Mouse (Mus musculus) cerebellum, postnatal 36 days (tissue): ENCODE data around the gene Msmo1.

ENCODE experiments used
- DNase-seq, 2 experiments: peaks; one replicate each; pipeline ENCODE4 v3.0.0; 2021 to 2022; ENCODE audit warnings: mixed read lengths in 2 of 2

Gene Msmo1

GRCm38 (mm10) chr8:64711544-64711943 is 22.0 kb downstream of the Msmo1 start:
- DNase-seq = no peak

DNA sequence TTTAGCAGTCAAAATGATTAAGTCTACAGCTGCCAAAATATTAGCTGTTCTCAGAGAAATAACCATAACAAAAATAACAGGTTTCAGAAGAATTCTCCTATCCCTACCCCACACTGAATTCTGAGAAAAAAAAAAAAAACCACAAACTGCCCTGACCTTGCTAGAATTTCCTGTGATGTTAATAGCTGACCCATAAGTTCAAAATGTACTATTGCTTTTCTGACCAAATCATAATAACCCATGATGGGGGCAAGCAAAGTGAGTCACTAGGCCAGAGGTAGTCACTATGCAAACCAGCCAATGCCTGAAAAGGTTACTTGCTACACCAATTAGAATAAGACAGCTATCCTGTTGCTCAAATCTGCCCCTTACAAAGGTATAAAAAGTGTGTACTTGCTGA is 26.1 kb downstream of the Msmo1 start:
- DNase-seq = no peak

- no peak for DNase-seq
Observed at GRCm38 (mm10) chr8:64703191-64703590, 30.4 kb downstream of the Msmo1 start.

DNA sequence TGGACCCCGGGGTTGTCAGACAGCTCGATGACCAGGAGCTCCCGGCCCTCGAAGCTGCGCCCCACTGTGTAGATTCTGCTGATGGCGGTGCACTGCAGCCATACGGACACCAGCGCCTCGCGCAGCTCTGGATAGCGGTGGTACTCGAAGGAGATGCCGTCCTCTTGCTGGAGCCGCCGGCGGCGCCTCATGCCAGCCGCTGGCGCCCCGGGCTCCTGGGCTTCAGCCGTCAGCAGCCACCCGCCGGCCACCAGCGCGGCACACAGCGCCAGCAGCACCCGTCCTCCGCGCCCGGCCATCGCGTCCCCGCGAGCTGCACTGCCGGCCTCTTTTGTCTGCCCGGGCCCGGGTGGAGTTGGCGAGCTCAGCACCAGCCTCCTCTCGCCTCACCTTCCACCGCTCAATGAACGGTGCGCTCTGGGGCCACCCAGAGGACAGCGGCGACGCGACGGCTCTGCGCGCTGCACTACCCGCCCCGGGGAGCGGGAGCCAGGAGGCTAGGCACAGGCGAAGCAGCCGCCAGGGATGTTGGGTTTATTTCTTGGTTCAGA is 40.9 kb downstream of the Msmo1 start, which contains the start of gene Cpe:
Cpe (minus strand) TSS at position 404 of the 551 bp plus-strand sequence.
- peak; percentile 92 to 93 for DNase-seq

DNA sequence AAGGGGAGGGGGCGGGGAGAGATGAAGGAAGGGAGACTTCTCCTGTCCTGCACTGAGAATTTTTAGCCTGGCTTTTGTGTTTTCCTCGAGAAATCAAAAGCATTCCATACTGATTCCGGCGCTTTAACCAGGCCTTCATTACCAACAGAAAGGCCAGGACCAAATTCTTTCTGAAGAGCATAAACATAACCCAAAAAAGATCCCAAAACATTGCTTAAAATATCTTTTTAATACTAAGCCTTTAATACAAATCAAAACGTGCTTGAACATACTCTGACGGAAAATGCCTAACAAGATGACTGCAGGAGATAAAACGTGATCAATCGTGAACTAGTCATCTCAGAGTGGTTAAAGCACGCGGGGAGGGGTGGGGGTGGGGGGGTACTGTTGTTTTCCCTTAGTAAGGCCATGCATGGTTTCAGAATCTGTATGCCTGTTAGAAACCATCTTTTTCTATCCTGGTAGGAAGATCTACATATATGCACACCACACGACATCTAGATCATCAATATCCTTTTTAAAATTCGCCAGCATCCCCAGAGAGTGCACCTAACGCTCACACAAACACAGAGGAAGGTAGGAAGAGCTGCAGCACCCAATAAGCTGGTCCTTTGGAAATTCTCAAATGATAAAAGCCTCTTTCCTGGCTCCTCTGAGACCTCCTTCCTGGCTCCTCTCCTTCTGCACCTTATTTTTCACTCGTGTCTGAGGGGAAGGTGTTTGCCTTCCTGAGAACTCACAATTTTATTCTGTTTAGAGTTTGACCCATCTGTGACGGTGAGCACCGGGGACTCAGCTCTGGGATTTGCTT is 41.8 kb downstream of the Msmo1 start:
- DNase-seq = peak in 1 of 2 experiments; percentile 48

- DNase-seq = peak; percentile 18 to 39
Observed at GRCm38 (mm10) chr8:64690845-64691244, 42.7 kb downstream of the Msmo1 start.

DNA sequence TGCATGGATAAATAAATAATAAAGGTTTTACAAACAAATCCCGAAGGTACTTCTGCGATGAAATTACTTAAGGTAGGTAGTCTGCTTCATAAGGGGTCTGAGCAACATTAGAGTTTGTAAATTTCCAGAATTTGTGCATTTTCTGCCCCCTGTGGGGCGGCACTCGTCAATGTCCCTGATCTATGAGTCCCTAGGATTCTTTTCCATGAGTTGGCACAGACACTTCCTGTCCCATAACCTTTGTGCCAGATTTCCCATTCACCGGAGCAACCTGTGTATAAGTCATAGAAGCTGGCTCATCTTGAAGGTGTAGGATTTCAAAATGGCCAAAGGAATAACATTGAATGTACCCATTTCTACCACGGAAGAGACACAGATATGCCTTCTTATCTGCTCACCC is 43.3 kb downstream of the Msmo1 start:
- DNase-seq = peak in 1 of 2 experiments; percentile 28

DNA sequence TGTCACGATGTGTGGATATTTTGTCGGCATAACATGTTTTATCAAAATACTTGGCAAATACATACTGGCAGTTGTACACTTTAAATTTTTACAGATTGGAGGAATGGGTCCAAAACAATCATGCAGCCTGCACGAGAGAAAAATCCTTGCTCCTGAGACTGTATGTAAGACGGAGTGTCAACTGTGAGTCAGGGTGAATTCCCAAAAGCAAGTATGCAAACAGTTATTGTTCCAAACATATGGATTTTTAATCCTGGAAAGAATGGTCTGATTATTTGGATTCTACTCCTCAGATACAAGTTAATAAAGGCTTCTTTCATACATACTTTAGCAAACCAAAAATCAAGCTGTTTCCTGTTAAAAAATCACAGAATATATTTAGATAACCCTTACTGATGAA is 44.9 kb downstream of the Msmo1 start:
- DNase-seq = no peak

DNA sequence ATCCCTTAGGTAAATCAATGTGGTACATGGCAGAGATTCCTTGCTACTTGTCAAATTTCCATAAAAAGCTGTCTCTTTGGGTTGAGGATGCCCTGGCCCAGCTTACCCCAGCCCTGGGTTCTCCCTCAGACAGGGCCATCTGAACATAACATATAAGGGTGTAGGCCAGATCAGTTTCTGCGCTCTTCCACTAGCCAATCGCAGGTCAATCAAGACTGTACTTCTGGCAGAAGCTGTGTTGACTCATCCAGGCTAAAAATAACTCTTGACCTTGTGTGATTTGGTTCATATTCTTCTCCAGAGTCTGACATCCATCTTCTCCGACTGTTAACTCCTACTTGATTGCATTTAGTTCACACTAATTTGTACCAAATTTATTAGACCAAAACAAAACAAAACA is 45.4 kb downstream of the Msmo1 start:
- peak in 1 of 2 experiments; percentile 31 for DNase-seq

DNA sequence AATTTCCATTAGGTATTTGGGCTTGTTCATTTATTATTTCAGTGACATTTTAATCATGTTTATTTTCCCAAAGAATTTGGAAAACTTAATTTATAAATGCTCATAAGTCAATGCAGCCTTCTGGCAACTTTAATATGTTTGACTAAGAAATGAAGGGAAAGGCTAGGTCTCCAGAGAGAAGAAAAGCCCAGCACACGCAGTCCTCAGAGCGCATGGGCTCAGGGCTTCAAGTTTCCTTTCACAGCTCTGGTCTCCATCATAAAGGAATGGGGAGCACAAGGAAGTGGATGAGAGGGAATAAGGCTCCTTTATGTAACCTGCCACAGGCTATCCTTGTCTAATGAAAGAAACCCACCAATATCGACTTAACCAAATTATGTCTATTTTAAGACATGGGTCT is 51.1 kb downstream of the Msmo1 start:
- DNase-seq = no peak

DNA sequence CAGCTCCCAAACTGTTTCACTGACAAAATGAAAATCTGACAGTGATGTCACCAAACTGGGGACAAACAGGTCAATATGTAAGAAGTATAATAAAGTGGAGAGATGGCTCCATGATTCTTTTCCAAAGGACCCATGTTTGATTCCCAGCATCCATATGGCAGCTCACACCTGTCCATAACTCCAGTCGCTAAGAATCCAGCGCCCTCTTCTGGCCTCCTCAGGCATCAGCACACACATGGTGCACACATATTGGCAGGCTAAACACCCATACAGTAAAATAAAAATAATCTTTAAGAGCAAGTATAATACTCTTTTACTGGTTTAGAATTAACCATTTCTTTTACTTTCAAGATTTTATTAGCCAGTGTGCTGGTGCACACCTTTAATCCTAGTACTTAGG is 57.2 kb downstream of the Msmo1 start:
- no peak for DNase-seq

- no peak for DNase-seq
Observed at GRCm38 (mm10) chr8:64674951-64675585, 58.5 kb downstream of the Msmo1 start.

GRCm38 (mm10) chr8:64672920-64673319 is 60.7 kb downstream of the Msmo1 start:
- DNase-seq = no peak

- DNase-seq = no peak
Observed at GRCm38 (mm10) chr8:64671937-64672336, 61.7 kb downstream of the Msmo1 start.
